Mouse (Mus musculus) adrenal gland, postnatal 14 days (tissue): Measurements from ENCODE around the gene Speg. TPM values are rescaled to one million over a fixed set of nuclear protein-coding genes. Genes with fewer than 3 reads are reported as not detected.
A peak's percentile ranks its signal among the peaks of the same experiment; 100 is the strongest.

Source experiments
- DNase-seq: peaks from one replicate; pipeline ENCODE4 v3.0.0; 2021; ENCODE audit warnings: mixed read lengths
- total RNA-seq: library from RNA; stranded (reverse); gene quantifications from 2 replicates; pipeline ENCODE4 v1.2.3, GENCODE M21; 2021

Speg gene
- total RNA-seq, 1 experiment from 2014 or later = 11.0 TPM

DNA sequence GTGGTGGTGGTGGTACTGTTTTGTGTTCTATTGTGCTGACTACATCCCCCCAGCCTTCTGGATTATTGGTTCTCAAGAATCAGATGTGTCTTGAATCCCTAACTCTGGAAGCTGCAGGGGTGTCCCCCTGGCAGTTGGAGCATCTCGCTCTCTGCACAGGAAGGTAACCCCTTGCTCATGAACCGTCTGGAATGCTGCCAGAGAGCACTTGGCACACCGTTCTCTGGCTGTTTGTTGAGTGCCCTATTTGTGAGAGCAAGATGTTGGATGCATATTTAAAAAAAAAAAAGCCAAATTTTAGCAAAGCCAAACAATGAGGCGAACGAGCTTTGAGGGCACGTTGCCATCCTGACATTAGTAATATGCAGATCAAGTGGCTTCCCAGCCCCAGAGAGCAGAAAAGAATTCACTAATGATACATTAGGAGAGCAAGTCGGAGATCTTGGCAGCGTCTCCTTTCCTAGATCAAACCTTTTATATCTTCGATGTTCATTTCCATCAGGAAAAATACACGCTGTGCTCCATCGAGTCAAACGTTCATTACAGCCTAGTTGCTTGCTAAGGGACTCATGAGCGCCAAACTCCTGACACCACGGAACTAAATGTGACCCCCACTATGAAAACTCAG, 9.5 kb upstream of the Speg start:
- DNase-seq = no peak

DNA sequence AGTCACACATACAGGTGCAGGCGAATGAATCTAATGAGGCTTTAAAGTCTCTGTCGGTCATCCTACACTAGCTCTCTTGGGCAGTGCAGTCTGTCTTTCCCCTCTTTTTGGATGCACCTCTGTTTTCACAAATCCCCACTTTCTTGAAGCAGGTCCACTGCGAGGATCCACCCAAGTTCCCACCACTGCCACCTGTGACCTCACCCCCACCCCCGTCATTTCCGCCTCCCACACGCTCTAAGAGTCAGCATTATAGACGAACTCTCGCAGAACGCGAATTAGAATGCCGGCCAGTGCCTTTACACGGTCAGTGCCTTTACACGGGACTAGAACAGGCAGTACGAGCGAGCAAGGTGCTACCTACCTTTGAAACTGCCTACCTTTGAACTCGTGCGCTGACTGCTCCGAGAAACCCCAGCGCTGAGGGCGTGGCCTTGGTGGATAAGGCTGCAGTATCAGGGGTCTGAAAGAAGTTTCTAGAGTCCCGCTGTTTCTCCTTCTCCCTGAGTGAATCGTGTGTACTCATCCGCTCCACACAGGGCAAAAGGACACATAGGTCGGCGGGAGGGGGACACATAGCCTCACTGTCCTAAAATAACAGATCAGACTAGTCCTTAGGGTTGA, 5.6 kb upstream of the Speg start:
- DNase-seq = no peak

DNA sequence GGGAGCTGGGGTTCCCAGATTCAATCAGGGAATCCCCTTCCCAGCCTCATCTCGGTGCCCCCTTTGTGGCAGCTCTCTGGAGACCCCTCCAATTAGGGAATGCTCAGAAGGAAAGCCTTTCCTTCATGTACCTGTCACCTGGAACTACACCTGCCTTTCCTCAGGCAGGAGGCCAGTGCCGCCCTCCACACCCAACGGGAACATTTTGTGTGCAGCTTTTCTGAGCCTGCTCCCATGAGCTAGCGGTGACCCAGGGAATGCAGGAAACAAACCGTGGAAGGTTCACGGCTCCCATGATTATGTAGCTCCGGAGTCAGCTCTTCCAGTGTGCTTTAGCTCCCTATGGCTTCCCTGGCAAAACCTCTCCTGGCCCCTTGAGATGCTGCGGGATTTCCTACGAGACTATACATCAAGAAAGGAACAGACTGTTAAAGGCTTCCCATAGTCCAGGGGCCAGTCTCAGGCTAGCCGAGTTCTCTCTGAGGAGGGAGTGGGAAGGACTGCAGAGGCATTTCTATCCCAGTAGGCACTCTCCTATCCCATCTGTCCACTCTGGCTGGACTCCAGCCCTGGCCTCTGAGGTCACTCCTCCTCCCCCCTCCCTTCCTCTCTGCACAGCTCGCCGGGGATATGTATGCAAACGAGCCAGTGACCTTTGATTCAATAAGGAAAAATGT, 5.0 kb upstream of the Speg start:
- peak; percentile 83 for DNase-seq

DNA sequence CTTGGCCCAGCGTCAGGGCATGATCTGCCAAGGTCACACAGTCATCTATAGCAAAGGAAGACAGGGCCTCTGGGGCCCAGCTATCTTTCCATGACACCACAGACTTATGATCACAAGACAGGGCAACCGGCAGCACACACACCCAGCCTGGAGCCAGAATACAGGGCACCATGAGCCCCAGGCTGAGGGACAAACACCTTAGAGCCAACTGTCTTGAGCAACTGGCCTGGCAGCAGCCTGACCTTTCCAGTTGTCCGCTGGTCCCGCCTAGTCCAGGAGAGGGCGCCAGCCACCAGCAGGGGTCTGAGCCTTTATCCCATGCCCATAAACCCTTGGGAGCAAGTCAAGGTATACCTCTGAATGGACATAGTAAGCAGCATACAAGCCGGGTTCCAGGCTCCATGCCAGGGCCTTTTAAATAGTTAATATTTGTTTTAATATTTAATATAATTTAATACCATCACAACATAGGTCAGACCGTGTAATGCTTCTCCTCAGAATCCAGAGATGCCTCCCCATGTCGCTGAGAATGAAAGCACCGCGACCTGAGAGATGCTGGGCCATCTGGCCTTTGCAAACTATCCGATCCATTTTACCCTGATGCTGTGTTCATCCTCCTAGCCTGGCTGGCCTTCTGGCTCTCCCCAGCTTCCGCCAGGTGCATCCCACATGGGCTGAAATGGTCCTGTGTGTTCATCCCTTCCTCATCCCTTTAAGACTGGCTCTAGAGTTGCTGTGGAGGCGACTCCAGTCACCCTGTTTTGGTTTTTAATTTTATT, 3.6 kb upstream of the Speg start:
- peak; percentile 89 for DNase-seq

DNA sequence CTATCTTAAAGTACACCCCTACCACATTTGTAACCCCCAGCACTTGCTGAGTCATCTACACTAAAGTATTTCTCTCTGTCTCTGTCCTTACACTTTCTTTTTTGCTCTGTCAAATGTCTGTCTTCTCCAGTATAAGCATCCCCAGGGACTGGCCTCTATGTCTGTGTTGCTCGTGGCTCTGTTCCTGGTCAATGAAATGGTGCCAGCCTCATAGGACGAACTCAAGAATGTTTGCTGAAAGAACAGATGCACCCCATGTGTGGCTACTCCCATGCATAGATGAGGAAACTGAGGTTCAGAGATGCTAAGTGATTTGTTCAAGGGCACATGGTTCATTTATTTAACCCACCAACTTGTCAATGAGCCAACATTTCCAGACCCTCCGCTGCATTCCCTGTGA, 2.6 kb upstream of the Speg start:
- DNase-seq = no peak

DNA sequence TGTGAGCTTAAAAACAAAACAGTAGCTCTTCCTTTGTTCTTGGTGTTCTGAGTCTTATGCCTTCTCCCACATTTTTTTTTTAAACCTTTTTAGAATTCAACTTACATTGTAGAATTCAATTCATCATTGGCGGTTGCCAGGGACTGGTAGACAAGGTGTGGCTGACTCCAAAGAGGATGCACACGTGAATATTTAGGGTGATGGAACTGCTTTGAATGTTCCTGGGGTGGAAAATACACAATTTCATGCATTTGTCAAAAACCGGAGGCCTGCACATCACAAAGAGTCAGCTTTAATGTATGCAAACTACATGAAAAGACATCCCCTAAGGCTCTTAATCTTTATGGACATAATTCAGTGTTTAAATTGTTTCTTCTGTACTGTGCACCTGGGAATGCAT, 1.8 kb upstream of the Speg start:
- no peak for DNase-seq

DNA sequence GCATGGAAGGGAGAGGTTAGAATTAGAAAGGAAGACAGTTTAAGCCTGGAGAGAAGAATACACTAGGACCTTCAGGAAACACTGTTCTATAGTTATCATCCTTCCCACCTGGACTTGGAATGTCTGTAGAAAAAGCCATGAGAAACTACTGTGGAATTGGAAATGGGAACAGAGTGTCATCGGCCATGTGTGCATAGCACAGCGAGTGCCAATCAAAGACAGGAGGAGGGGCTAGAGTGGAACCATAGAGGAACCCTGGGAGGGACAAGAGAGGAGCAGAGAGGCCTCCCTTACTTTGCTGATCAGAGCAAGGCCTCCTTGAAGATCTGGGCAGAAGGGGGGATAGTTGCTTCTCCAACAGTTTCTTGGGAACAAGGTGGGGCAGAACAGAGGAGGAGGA, 4.1 kb downstream of the Speg start:
- no peak for DNase-seq

DNA sequence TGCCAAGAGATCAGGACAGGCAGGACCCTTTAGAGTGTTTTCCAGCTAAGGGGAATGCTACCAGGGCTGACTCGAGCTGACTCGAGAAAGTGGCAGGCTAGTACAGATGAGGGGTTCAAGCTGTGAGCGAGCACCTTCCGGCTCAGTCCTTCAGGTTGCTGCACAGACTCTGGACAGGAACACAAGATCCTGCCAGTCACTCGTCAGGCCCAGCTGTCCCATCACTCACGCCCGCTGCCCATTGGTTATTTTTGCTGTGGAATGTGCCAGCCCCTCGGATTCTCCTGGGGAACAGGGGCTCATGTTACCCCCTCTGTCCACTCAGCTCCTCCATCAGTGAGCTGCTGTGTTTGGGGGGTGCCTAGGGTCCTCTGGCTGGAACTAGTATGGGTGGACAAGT, 4.8 kb downstream of the Speg start:
- no peak for DNase-seq

DNA sequence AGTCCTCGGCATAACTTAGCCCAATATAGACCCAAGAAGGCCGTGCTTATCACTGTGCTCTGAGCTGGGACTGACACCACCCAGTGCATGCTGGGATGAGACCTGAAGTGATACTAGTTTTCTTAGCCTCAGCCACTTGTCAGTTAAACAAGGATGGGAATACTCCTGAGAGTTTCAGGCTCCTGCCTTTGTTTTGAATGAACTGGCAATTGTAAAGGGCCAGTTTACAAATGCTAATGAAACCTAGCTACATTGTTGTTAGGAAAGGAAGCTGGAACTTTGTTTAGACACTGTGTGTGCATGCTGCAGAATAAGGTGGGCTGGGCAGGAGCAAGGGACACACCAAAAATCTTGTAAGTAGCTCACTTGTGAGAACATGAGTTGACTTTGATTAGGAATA, 5.9 kb downstream of the Speg start:
- DNase-seq = no peak

DNA sequence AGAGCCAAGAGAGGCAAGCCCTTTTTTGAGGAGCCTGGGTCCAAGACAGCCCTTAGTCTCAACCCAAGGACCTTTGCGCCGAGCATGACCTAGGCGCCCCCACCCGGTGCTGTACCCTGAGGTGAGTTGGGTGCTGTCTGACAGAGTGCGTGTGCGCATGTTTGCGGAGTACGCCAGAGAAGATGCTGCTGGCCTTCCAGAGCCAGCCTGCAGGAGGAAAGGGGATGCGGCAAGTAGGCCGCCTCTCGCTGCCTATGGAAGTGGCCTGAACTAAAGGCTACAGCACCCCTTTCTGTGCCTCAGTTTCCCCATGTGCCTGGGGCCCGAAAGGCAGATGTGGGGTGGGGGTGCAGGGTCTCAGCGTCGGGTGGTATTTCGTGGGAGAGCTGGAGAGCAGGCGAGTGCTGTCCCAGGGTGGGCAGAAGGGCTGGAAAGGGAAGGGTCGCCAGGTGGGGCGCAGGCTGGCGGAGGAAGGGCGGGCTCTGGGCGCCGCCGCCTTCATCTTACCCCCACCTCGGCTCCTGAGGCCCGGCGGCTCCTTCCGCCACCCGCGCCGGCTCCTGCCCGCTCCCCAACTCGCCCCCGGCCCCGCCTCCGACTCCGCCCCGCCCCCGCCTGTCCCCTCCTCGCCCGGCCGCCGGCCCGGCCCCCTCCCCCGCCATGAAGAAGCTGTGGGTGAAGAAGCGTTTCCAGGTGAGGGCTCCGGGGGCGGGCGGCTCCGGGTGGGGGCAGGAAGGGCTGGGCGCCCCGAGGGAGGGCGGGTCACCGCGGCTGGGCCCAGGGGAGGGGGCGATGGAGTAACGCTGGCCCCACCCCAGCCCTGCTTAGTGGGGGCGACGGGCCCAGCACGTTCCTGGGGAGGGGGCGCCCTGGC, 6.6 kb downstream of the Speg start:
- peak; percentile 61 for DNase-seq

DNA sequence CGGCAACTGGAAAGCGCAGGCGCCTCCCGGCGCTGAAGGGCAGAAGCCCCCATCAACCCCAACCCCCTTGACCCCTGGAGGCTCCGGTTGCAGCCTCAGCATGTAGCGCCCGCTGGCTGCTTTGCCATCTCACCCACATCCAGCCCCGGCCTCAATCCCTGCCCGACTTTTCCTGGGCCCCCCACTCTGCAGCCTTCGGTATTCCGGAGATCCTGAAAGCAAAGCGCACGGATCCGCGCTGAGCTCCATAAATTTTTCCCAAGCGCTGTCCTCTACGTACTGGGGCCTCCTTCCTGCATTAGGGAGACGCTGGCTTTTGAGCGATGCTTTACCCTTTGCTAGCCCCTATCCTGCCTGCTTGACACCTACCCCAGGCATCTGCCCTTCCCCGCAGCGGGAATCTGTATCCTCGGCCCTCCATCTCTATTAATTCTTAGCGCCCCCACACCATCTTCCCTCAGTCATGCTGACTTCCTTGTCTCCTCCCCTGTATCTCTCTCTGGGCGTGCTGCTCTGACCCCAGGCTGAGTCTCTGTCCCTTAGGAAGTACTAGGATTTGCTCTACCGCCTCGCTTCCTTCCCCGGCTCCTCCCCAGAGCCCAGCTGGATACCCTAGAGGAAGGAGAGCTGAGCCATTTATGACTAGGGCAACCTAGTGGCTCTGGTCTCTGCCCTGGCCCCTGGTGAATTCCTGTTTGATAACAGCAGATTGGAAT, 7.4 kb downstream of the Speg start:
- DNase-seq = peak; percentile 28

DNA sequence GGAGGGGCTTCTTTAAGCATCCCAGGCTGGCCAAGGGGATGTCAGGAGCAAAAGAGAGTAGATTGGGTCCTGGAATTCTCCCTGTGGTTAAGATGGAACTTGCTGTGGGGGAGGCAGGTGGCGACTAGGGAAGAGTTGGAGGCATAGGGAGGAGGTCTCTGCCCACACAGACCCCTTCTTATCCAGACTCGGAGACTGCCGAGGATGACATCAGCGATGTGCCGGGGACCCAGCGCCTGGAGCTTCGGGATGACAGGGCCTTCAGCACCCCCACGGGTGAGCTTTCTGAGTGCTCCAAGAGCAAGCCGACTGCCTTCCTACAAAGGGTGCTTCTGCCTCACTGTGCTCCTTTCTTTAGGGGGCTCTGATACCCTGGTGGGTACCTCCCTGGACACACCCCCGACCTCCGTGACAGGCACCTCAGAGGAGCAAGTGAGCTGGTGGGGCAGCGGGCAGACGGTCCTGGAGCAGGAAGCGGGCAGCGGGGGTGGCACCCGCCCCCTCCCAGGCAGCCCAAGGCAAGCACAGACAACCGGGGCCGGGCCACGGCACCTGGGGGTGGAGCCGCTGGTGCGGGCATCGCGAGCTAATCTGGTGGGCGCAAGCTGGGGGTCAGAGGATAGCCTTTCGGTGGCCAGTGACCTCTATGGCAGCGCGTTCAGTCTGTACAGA, 9.5 kb downstream of the Speg start:
- no peak for DNase-seq

DNA sequence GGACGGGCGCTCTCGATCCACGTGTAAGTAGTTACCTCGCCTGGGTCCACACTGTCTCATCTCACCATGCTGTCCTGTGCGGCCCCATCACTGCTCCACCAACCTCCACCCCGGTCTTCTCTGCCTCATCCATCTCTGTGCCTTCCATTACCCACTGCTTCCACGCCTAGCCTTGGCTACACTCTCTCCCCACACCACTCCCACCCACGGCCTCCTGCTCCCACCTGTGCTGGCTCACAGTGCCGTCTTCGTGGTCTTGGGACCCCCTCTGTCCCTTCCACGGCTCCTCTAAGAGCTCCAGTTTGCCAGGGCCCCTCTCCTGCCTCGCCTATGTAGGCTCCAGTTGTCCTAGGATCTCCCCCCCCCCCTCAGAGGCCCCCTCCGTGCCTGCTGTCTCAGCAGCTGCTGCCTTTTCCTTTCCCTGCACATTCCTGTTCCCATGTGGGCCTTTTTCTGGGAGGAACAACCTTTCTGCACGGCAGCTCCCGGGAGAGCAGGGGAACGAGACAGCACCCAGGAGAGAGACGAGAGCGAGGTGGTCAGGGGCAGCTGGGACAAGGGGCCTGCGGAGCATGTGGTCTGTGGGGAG, 10.1 kb downstream of the Speg start:
- DNase-seq = no peak

DNA sequence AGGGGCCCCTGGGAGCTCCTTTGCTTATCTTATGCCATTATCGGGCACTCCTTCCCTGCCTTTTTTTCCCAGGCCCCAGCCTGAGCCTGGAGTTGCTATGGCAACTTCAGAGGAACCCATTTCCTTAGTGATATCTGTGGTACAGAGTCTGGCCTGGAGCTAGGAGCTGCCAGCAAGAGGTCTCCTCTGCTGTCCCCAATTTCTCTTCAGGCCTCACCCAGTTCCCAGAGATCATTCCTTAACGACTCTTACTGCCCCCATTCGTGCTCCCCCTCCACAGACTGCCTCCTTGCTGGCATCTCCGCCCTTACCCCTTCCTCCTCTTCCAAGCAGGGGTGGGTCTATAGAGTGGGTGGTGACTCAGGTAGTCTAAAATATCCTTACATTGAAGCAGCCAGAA, 11.1 kb downstream of the Speg start:
- no peak for DNase-seq

DNA sequence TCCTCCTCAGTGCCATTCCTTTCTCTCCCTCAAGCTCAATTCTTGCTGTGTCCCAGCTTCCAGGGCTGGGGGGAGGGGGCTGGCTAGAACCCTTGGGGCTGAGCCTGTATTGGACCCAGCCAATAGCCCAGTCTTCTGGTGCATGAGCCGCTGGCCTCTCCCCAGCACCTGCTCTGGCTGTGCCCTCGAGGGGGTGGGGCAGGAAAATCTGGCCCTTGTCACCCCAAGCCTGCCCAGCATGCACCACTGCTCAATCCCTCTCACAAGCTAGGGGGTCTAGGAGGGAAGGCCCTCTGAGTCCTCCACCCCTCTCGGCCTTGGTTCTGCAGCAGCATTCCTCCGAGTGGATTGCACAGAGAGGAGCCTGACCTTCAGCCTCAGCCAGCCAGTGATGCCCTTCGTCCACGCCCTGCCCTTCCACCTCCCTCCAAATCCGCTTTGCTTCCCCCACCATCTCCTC, 12.4 kb downstream of the Speg start:
- DNase-seq = peak; percentile 44

DNA sequence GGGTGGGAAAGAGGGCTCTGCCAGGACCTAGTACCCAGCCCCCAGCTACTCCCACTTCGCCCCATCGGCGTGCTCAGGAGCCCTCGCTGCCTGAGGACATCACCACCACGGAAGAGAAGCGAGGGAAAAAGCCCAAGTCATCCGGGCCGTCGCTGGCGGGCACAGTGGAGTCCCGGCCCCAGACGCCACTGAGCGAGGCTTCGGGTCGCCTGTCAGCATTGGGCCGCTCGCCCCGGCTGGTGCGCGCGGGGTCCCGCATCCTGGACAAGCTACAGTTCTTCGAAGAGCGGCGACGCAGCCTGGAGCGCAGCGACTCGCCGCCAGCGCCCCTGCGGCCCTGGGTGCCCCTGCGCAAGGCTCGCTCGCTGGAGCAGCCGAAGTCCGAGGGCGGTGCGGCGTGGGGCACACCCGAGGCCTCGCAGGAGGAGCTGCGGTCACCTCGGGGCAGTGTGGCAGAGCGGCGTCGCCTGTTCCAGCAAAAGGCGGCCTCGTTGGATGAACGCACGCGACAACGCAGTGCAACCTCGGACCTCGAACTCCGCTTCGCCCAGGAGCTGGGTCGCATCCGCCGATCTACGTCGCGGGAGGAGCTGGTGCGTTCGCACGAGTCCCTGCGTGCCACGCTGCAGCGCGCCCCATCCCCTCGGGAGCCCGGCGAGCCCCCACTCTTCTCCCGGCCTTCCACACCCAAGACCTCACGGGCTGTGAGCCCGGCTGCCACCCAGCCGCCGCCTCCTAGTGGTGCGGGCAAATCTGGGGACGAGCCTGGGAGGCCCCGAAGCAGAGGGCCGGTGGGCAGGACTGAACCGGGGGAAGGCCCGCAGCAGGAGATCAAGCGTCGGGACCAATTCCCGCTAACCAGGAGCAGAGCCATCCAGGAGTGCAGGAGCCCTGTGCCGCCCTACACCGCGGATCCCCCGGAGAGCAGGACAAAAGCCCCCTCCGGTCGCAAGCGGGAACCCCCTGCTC, 13.1 kb downstream of the Speg start:
- DNase-seq = peak; percentile 38

DNA sequence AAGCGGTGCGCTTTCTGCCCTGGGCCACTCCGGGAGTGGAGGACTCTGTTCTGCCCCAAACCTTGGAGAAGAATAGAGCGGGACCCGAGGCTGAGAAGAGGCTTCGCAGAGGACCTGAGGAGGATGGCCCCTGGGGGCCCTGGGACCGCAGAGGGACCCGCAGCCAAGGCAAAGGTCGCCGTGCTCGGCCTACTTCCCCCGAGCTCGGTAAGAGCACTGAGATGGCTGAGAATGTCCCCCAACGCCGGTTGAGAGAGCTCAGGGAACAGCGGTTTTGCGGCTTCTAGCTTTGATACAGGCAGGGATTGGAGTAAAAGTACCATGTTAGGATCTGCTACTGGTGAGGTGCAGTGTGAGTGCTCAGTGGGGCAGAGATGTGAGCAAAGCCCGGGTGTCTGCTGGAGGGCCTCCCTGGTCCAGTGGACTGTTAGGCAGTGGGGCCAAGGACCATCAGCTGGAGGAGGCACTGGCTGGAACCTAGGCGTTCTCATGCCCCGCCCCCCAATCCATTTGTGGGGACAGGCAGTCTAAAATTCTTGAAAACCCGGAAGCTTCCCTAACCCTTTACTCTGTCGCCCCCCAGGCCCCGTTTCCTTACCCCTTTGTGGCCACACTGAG, 13.9 kb downstream of the Speg start:
- DNase-seq = no peak

DNA sequence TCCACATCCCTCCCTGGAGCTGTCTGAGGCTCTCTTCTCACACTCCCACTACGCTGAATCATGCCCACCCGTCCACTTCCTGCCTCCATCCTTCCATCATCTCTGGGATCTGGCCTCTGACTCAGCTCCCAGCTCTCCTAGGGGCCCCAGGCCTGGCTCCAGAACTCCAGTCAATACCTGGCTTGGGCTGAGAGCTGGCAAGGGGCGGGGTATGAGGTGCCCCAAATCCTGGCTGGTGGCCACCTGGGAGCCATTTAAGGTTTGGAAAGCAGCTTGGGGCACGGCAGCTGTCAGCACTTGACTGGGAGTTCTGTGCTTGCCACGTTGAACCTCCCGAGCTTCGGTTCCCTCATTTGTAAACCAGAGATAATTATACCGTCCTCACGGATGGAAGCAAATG, 18.0 kb downstream of the Speg start:
- peak; percentile 34 for DNase-seq

DNA sequence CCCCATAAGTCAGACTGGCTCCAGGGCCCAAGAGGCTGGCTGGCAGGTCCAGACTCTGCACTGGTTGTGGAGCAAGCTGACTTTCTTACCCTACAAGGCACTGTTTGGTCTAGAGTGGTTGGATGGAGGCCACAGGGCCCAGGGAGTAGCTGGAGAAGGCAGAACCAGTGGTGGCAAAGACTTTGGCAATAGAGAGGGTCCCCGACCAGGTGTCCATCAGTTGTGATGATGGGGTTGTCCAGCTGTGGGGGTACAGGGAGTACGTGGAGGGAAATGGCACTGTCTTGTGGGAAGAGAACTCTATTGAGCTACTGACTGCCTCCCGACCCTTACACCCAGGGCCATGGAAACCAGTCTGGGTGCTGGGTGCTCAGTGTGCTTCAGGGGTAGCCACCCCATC, 18.7 kb downstream of the Speg start:
- no peak for DNase-seq
